Mouse (Mus musculus): ENCODE measurements around the gene Arsa.

The Arsa gene

GRCm38 (mm10) chr15:89494970-89495369 lies 17.7 kb upstream of the Arsa start:
- no peak for DNase-seq

GRCm38 (mm10) chr15:89488611-89489117 lies 11.4 kb upstream of the Arsa start:
- no peak for DNase-seq

GRCm38 (mm10) chr15:89488182-89488581 lies 11.0 kb upstream of the Arsa start:
- no peak for DNase-seq

GRCm38 (mm10) chr15:89480584-89480983 lies 3.4 kb upstream of the Arsa start:
- DNase-seq = peak; percentile 82

GRCm38 (mm10) chr15:89478622-89479021 lies 1.4 kb upstream of the Arsa start:
- no peak for DNase-seq

- DNase-seq = no peak
Observed at GRCm38 (mm10) chr15:89477806-89478205, 581 bp upstream of the Arsa start.

GRCm38 (mm10) chr15:89476475-89476815 lies 780 bp downstream of the Arsa start:
- no peak for DNase-seq

- peak; percentile 96 for DNase-seq
Observed at GRCm38 (mm10) chr15:89475611-89476474, 1.4 kb downstream of the Arsa start.

- DNase-seq = no peak
Observed at GRCm38 (mm10) chr15:89475293-89475600, 2.0 kb downstream of the Arsa start.

- DNase-seq = peak; percentile 75
Observed at GRCm38 (mm10) chr15:89474596-89475292, 2.5 kb downstream of the Arsa start.

GRCm38 (mm10) chr15:89473921-89474320 lies 3.3 kb downstream of the Arsa start:
- peak; percentile 44 for DNase-seq

- DNase-seq = peak; percentile 42
Observed at GRCm38 (mm10) chr15:89473370-89473769, 3.9 kb downstream of the Arsa start.

- DNase-seq = no peak
Observed at GRCm38 (mm10) chr15:89471476-89471875, 5.7 kb downstream of the Arsa start.

GRCm38 (mm10) chr15:89468577-89468976 lies 8.6 kb downstream of the Arsa start:
- no peak for DNase-seq

- no peak for DNase-seq
Observed at GRCm38 (mm10) chr15:89465052-89465451, 12.2 kb downstream of the Arsa start.

GRCm38 (mm10) chr15:89463334-89464235 lies 13.6 kb downstream of the Arsa start:
- DNase-seq = no peak

- no peak for DNase-seq
Observed at GRCm38 (mm10) chr15:89462176-89462575, 15.0 kb downstream of the Arsa start.

GRCm38 (mm10) chr15:89461321-89461720 lies 15.9 kb downstream of the Arsa start:
- DNase-seq = peak; percentile 36

- peak; percentile 75 for DNase-seq
Observed at GRCm38 (mm10) chr15:89460298-89460697, 16.9 kb downstream of the Arsa start.

GRCm38 (mm10) chr15:89459821-89460220 lies 17.4 kb downstream of the Arsa start:
- DNase-seq = peak; percentile 63

GRCm38 (mm10) chr15:89458942-89459341 lies 18.3 kb downstream of the Arsa start:
- peak; percentile 24 for DNase-seq

- no peak for DNase-seq
Observed at GRCm38 (mm10) chr15:89455642-89456041, 21.6 kb downstream of the Arsa start.

- DNase-seq = peak; percentile 55
Observed at GRCm38 (mm10) chr15:89454857-89455256, 22.4 kb downstream of the Arsa start.
